Mouse (Mus musculus): Measurements from ENCODE around the gene Rnf186.
"Not testable (repeated sequence)": the region's sequence is repeated elsewhere in the genome, so short reads cannot be mapped to it uniquely, and the experiment has no call there.

Rnf186 gene

DNA sequence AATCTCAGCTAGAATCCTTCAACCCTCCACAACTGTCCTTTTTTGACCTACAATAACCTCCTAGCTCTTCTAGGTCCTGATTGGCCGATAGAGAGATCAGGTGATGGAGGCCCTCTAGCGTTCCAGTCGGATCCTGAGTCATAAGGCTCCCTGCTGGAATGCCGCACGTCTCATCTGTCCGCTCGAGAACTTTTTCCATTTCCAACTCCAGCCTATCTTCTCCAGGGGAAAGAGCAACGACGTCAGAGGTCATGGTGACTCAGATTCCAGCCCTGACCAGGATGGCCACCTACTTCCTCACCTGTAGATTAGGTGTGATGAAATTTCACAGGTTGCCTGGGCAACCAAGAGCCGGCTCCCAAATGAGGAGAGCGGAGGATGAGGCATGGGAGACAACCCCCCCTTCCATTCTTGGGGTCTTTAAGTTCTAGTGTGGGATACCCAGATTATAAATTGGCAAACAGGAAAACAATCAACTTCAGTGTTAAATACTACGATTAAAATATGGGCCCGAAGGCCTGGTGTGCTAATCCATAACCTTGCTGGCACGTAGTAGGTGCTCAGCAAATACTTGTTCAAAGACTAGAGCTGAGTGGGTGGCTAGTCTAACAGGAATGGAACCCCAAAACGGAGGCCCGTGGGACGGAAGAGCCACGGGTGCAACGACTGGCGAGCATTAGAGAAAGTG, 5.4 kb downstream of the Rnf186 start:
- DNase-seq (ENCODE audit: low read depth), result peak; percentile 46

GRCm38 (mm10) chr4:138972827-138973718, 6.2 kb downstream of the Rnf186 start, which contains the start of gene Tmco4:
Tmco4 (plus strand) TSS chr4:138972888.
- DNase-seq (ENCODE audit: low read depth), result peak; percentile 68

- no peak for DNase-seq (ENCODE audit: low read depth)
Measured at GRCm38 (mm10) chr4:138973719-138974115, 6.8 kb downstream of the Rnf186 start.

DNA sequence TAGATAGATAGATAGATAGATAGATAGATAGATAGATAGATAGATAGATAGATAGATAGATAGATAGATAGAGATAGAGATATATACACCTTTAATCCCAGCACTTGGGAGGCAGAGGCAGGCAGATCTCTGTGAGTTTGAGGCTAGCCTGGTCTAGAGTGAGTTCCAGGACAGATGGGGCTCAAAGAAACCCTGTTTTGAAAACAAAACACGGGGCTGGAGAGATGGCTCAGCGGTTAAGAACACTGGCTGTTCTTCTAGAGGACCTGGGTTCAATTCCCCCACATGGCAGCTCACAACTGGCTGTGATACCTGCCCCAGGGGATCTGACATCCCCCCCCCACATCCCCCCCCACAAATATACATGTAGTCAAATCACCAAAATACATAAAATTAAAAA, 7.6 kb downstream of the Rnf186 start:
- DNase-seq (ENCODE audit: low read depth), result not testable (repeated sequence)

DNA sequence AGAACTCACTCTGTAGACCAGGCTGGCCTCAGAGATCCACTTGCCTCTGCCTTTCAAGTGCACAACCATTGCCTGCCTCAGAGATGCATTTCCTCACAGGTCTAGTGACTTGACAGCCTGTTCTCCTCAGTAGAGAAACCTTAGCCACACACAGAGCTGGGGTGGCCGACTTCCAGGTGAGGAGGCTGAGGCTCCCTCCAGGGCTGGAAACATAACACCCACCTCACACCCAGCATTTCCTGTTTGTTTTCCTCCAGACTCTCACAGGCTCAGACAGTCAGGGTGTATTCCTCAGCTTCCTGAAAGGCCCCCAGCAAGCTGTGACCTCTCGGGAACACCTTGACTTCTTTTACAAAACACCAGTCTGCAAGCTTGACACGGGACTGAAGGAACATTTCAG, 8.3 kb downstream of the Rnf186 start:
- no peak for DNase-seq (ENCODE audit: low read depth)

- no peak for DNase-seq (ENCODE audit: low read depth)
Measured at GRCm38 (mm10) chr4:138976046-138976445, 9.1 kb downstream of the Rnf186 start.

- no peak for DNase-seq (ENCODE audit: low read depth)
Measured at GRCm38 (mm10) chr4:138980021-138980420, 13.1 kb downstream of the Rnf186 start.

GRCm38 (mm10) chr4:138980771-138981420, 14.0 kb downstream of the Rnf186 start:
- DNase-seq (ENCODE audit: low read depth), result peak; percentile 14

DNA sequence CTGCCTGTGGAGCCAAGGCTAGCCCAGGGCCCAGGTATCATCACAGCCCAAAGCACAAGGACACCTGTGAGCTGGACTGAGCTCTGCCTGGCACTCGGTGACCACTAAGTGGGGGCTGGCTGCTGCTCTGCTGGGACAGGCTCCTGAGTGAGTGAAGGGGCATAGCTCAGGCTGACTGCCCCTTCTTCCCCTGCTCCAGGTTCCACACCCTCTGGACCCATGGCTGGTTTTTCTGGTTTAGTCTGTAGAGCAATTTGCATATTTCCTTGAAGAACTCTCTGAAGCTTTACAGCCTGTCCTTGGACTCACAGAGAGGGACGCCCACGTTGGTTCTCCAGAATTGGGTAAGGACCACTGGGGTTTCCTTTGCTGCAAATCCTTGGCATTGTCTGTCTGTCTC, 16.5 kb downstream of the Rnf186 start:
- no peak for DNase-seq (ENCODE audit: low read depth)

- DNase-seq (ENCODE audit: low read depth), result no peak
Measured at GRCm38 (mm10) chr4:138984744-138985143, 17.8 kb downstream of the Rnf186 start.

DNA sequence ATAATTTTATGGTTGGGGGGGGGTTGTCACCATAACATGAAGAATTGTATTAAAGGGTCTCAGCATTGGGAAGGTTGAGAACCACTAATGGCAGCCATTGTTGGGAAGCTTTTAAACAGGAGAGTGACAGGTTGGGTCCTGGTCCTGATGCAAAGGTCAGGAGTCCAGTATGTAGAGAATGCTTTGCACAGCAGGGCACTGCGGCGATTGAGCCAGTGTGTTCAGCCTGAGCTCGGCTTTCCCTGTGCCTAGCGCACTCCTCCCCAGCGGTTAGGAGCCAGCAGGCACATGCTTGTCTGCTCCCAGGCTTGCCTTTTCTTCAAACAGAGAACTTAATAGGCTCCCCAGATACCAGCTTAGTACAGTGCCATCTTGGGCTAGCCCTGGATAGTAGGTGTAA, 19.4 kb downstream of the Rnf186 start:
- DNase-seq (ENCODE audit: low read depth), result no peak

DNA sequence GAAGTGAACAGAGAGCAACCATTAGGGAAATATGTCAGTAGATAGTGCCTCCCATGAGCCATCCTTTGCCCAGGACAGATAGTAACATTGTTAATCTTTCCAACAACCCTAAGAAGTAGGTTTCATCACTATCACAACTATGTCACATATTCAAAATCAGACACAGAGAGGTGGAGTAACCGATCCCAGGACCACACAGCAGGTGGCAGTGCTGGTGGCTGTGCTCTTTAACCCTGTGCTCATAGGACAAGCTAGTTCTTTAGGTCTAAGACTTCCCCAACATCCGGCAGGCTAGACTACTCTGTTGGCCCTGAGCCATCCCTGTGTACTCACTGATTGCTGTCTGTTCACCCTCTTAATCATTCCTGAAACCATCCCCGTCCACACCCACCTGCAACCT, 27.5 kb downstream of the Rnf186 start:
- DNase-seq (ENCODE audit: low read depth), result no peak

GRCm38 (mm10) chr4:138996410-138996809, 29.5 kb downstream of the Rnf186 start:
- DNase-seq (ENCODE audit: low read depth), result no peak

DNA sequence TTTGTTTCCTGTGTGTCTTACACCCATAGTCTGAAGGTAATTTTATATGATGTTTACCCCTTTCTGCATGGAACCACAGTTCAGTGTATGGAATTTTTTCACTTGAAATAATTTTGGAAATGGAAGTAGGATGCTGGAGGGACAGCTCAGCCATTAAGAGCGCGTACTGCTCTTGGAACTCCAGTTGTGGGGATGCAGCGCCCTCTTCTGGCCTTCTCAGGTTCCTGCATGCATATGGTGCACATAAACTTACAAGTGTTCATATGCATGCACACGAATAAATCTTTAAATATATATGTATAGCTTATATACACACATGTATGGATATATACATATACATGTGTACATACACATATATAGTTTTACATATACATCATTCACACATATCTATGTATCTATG, 30.2 kb downstream of the Rnf186 start:
- DNase-seq (ENCODE audit: low read depth), result no peak

- no peak for DNase-seq (ENCODE audit: low read depth)
Measured at GRCm38 (mm10) chr4:138998611-138999010, 31.7 kb downstream of the Rnf186 start.

- no peak for DNase-seq (ENCODE audit: low read depth)
Measured at GRCm38 (mm10) chr4:139001026-139001425, 34.1 kb downstream of the Rnf186 start.

DNA sequence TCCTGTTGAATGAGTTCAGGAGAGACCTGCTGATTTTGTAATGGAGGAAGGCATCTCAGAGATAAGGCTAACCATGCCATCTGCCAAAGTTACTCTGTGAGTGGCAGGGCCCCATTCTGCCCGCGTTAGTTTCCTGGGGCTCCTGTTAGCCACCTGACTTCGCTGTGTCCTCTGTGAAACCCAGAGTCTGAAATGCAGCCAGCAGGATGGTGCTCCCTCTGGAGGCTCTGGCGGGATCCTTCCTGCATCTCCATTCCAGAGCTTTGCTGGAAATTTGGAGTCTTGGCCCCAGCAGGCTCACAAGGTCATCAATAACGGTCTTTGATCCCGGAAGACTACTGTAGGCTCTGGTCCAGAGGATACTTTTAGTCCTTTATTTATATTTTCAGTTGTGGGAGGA, 34.5 kb downstream of the Rnf186 start:
- no peak for DNase-seq (ENCODE audit: low read depth)

DNA sequence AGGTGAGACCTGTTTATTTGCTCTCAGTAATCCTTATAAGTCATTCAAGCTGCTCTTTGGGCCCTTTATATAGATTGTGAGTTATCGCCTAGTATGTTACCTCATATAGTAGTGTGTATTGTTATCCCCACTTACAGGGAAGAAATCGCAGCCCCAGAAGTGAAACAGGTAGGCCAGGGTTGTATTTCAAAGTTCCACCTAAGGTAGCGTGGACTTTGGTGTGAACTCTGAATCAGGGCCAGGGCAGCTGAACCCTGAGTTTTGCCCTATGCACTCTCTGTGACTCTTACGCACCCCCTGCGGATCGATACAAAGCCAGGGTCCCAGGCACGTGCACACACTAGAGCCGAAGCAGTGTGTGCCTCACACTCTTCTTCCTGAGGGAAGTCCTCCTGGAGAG, 37.2 kb downstream of the Rnf186 start:
- DNase-seq (ENCODE audit: low read depth), result no peak

DNA sequence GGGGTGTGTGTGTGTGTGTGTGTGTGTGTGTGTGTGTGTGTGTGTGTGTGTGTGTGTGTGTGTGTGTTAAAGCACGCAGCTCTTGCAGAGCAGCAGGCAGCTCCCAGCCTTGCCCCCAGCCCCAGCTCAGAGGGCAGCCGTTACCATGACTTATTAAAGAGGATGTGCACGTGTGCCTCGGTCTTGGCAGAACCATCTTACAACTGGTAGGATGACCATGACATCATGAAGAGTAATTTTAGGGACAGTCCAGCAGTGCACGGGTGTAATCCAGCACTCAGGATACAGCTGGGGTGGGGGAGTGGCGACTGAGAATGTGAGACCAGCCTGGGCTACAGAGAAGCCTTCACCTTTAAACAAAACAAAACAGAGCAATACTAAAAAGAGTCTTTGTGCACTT, 38.3 kb downstream of the Rnf186 start:
- DNase-seq (ENCODE audit: low read depth), result no peak

DNA sequence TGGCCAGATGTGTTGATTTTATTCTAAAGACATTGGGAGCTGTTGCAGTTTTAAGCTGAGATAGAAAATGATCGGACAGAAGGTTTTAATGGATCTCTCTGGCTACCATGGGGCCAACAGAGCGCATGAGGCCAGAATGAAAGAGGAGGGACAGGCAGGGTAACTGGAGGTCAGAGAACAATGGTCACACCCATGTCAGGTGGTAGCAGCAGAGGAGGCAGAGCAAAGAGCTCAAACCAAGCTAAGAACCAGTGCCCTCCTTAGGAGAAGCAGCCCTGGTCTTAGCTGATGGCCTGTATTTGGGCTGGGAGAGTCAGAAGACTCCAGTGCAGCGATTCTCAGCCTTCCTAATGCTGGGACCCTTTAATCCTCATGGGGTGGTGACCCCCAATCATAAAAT, 40.4 kb downstream of the Rnf186 start:
- DNase-seq (ENCODE audit: low read depth), result no peak

- DNase-seq (ENCODE audit: low read depth), result no peak
Measured at GRCm38 (mm10) chr4:139007981-139008536, 41.1 kb downstream of the Rnf186 start.

DNA sequence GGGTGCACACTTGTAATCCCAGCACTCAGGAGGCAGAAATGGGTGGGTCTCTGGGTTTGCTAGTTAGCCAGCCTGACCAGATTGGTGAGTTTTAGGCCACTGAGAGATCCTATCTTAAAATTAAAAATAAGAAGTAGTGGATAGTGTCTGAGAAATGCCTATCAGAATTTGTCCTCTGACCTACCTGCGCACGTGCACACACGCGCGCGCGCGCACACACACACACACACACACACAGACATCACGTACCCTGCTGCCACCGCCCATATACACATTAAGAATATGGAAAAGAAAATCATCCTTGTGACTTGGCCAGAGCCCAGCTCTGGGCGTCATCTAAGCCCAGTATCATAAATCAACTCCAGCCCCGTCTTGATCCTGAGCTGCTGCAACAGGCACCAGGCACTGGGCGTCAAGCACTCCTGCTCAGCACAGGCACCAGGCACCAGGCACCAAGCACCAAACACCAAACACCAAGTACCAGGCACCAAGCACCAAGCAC, 44.3 kb downstream of the Rnf186 start:
- DNase-seq (ENCODE audit: low read depth), result no peak
